Mouse (Mus musculus) C2C12 (cell line): ENCODE measurements around the gene Nmt1.

ENCODE experiments used
- CEBPB ChIP-seq: IDR thresholded peaks from one replicate; pipeline ENCODE4 v1.6.1; 2011; ENCODE audit warnings: low read depth, mild to moderate bottlenecking, control low read depth, moderate library complexity
- CTCF ChIP-seq: IDR thresholded peaks from one replicate; pipeline ENCODE4 v1.5.1; 2011; ENCODE audit not compliant: control insufficient read depth, insufficient read depth, insufficient read length
- MAX ChIP-seq: IDR thresholded peaks from one replicate; pipeline ENCODE4 v1.6.1; 2011; ENCODE audit warnings: mild to moderate bottlenecking, control low read depth
- USF1 ChIP-seq: IDR thresholded peaks from one replicate; pipeline ENCODE4 v1.6.1; 2011; ENCODE audit warnings: low read depth, mild to moderate bottlenecking, control low read depth, moderate library complexity

- no peak for TF ChIP-seq USF1
- TF ChIP-seq CEBPB, result no peak
- TF ChIP-seq CTCF, result no peak
- TF ChIP-seq MAX, result no peak
Observed at GRCm38 (mm10) chr11:103007001-103007340, 21.0 kb upstream of the Nmt1 start.
